Mouse (Mus musculus): ENCODE results near the gene Gimd1. TPM values are rescaled to one million over a fixed set of nuclear protein-coding genes. Genes with fewer than 3 reads are reported as not detected.

Gene Gimd1
- total RNA-seq, 4 experiments from 2014 or later, result not detected

Other genes starting within 250 kb of the Gimd1 start
- gene Tbck, start 54.3 kb downstream of the Gimd1 start, total RNA-seq (2022), result 10 to 100 TPM; 27.9 to 36.1 (median 32.8) TPM
- gene Aimp1, start 54.5 kb downstream of the Gimd1 start, total RNA-seq (2022), result 10 to 100 TPM; 50.5 to 63.4 (median 53.2) TPM

Data from left cerebral cortex, adult 8-10 months (tissue).